Mouse (Mus musculus) CH12.LX (cell line): ENCODE measurements around the gene Plcg2. TPM values are rescaled to one million over a fixed set of nuclear protein-coding genes. Genes with fewer than 3 reads are reported as not detected.

Experiments used
- DNase-seq: peaks from one replicate; pipeline ENCODE4 v3.0.0-alpha.2; 2013; ENCODE audit errors: extremely low read depth
- H3K27ac ChIP-seq: 2 replicates; pipeline ENCODE4 v1.5.1; 2012; ENCODE audit warnings: low read depth, mild to moderate bottlenecking, control low read depth, moderate library complexity; ENCODE audit not compliant: insufficient read depth
- H3K27me3 ChIP-seq: replicated peaks from 2 replicates; pipeline ENCODE3; 2012; ENCODE audit warnings: inconsistent platforms
- H3K36me3 ChIP-seq, 2 experiments: replicated peaks in 1 of 2; 2 replicates each; pipeline versions ENCODE3 to v1.6.1; 2012; ENCODE audit warnings: inconsistent platforms in 1 of 2, low read length in 1 of 2, mild to moderate bottlenecking in 1 of 2, mixed read lengths in 1 of 2, moderate library complexity in 1 of 2; ENCODE audit not compliant: control insufficient read depth in 1 of 2, insufficient read depth in 1 of 2
- H3K4me1 ChIP-seq, 2 experiments: 2 replicates each; pipeline ENCODE4 v1.6.1; 2012; ENCODE audit warnings: inconsistent platforms in 1 of 2, moderate library complexity in 1 of 2; ENCODE audit not compliant: insufficient read depth in 2 of 2, control insufficient read depth in 1 of 2
- H3K4me2 ChIP-seq: 2 replicates; pipeline ENCODE4 v1.6.1; 2012; ENCODE audit warnings: low read depth, mild to moderate bottlenecking, control low read depth; ENCODE audit not compliant: poor library complexity, insufficient read depth, severe bottlenecking
- H3K4me3 ChIP-seq, 3 experiments: fragments of 150-350 bp in 1 of 3; sonication (generic) in 1 of 3; replicated peaks in 1 of 3; 2 replicates each; pipeline versions ENCODE3 to v1.5.1; 2011 to 2012; ENCODE audit warnings: low read depth in 2 of 3, low read length in 2 of 3, mild to moderate bottlenecking in 2 of 3, moderate library complexity in 2 of 3, control low read depth in 1 of 3, improper control_type of control experiment in 1 of 3, inconsistent platforms in 1 of 3, mixed read lengths in 1 of 3; ENCODE audit not compliant: poor library complexity in 1 of 3
- H3K79me2 ChIP-seq: replicated peaks from 2 replicates; pipeline ENCODE4 v1.6.1; 2012; ENCODE audit warnings: mild to moderate bottlenecking, moderate library complexity; ENCODE audit not compliant: control insufficient read depth, poor library complexity, insufficient read depth, severe bottlenecking; ENCODE audit errors: extremely low read depth
- H3K9ac ChIP-seq: 2 replicates; pipeline ENCODE4 v1.6.1; 2012; ENCODE audit warnings: low read depth, mild to moderate bottlenecking, control low read depth, moderate library complexity; ENCODE audit not compliant: insufficient read depth
- H3K9me3 ChIP-seq: replicated peaks from 2 replicates; pipeline ENCODE3; 2012; ENCODE audit warnings: low read length, inconsistent platforms, mixed read lengths
- BHLHE40 ChIP-seq: IDR thresholded peaks from 2 replicates; pipeline ENCODE4 v1.6.1; 2011; ENCODE audit warnings: mild to moderate bottlenecking, low read depth, low read length, improper control_type of control experiment
- CHD1 ChIP-seq: IDR thresholded peaks from 2 replicates; pipeline ENCODE4 v1.6.1; 2012; ENCODE audit warnings: low read depth, low read length, improper control_type of control experiment, inconsistent platforms
- CTCF ChIP-seq, 2 experiments: IDR thresholded peaks in 1 of 2; conservative IDR thresholded peaks in 1 of 2; 2 replicates each; pipeline ENCODE4 v1.5.1; 2011 to 2012; ENCODE audit warnings: low read depth in 2 of 2, low read length in 2 of 2, improper control_type of control experiment in 1 of 2, inconsistent platforms in 1 of 2, mild to moderate bottlenecking in 1 of 2, moderate library complexity in 1 of 2
- E2F4 ChIP-seq: IDR thresholded peaks from 2 replicates; pipeline ENCODE4 v1.6.1; 2011; ENCODE audit warnings: low read depth, low read length, improper control_type of control experiment; ENCODE audit not compliant: insufficient replicate concordance
- EP300 ChIP-seq: IDR thresholded peaks from 2 replicates; pipeline ENCODE4 v1.6.1; 2011; ENCODE audit warnings: low read length, improper control_type of control experiment
- ETS1 ChIP-seq: conservative IDR thresholded peaks from 2 replicates; pipeline ENCODE4 v1.6.1; 2012; ENCODE audit warnings: low read depth, mild to moderate bottlenecking, inconsistent platforms, low read length, improper control_type of control experiment, moderate library complexity
- JUN ChIP-seq: IDR thresholded peaks from 2 replicates; pipeline ENCODE4 v1.6.1; 2011; ENCODE audit warnings: low read depth, mild to moderate bottlenecking, low read length, improper control_type of control experiment, moderate library complexity; ENCODE audit not compliant: insufficient read depth
- JUND ChIP-seq: conservative IDR thresholded peaks from 2 replicates; pipeline ENCODE4 v1.6.1; 2011; ENCODE audit warnings: low read depth, low read length, improper control_type of control experiment
- MAX ChIP-seq: IDR thresholded peaks from 2 replicates; pipeline ENCODE4 v1.6.1; 2011; ENCODE audit warnings: low read length, improper control_type of control experiment
- MAZ ChIP-seq: IDR thresholded peaks from 2 replicates; pipeline ENCODE4 v1.6.1; 2012; ENCODE audit warnings: low read depth, mild to moderate bottlenecking, inconsistent platforms, low read length, improper control_type of control experiment, moderate library complexity
- MEF2A ChIP-seq: IDR thresholded peaks from 2 replicates; pipeline ENCODE4 v1.6.1; 2014; ENCODE audit warnings: low read depth, mild to moderate bottlenecking, inconsistent platforms, low read length, improper control_type of control experiment, borderline replicate concordance
- MYC ChIP-seq: IDR thresholded peaks from 2 replicates; pipeline ENCODE4 v1.6.1; 2011; ENCODE audit warnings: low read depth, mild to moderate bottlenecking, improper control_type of control experiment, low read length
- NELFE ChIP-seq: IDR thresholded peaks from 2 replicates; pipeline ENCODE4 v1.6.1; 2011; ENCODE audit warnings: low read depth, low read length, improper control_type of control experiment
- PAX5 ChIP-seq: IDR thresholded peaks from 2 replicates; pipeline ENCODE4 v1.6.1; 2012; ENCODE audit warnings: low read length, inconsistent platforms, mixed read lengths
- POLR2A ChIP-seq: IDR thresholded peaks from 2 replicates; pipeline ENCODE4 v1.6.1; 2011; ENCODE audit warnings: low read depth, mild to moderate bottlenecking, improper control_type of control experiment, low read length
- POLR2AphosphoS2 ChIP-seq: IDR thresholded peaks from 2 replicates; pipeline ENCODE4 v1.6.1; 2011; ENCODE audit warnings: low read depth, low read length, improper control_type of control experiment
- RCOR1 ChIP-seq: conservative IDR thresholded peaks from 2 replicates; pipeline ENCODE4 v1.6.1; 2012; ENCODE audit warnings: low read depth, mild to moderate bottlenecking, inconsistent platforms, low read length, improper control_type of control experiment
- SIN3A ChIP-seq: IDR thresholded peaks from 2 replicates; pipeline ENCODE4 v1.6.1; 2012; ENCODE audit warnings: low read length, improper control_type of control experiment, inconsistent platforms
- SMC3 ChIP-seq: IDR thresholded peaks from 2 replicates; pipeline ENCODE4 v1.6.1; 2011; ENCODE audit warnings: low read depth, low read length, improper control_type of control experiment
- TBP ChIP-seq: conservative IDR thresholded peaks from 2 replicates; pipeline ENCODE4 v1.6.1; 2011; ENCODE audit warnings: low read depth, low read length, improper control_type of control experiment
- TCF12 ChIP-seq: IDR thresholded peaks from 2 replicates; pipeline ENCODE4 v1.6.1; 2014; ENCODE audit warnings: low read depth, mild to moderate bottlenecking, inconsistent platforms, low read length, improper control_type of control experiment
- UBTF ChIP-seq: IDR thresholded peaks from 2 replicates; pipeline ENCODE4 v1.6.1; 2012; ENCODE audit warnings: low read depth, mild to moderate bottlenecking, inconsistent platforms, low read length, improper control_type of control experiment, moderate library complexity
- USF2 ChIP-seq: conservative IDR thresholded peaks from 2 replicates; pipeline ENCODE4 v1.6.1; 2011; ENCODE audit warnings: low read depth, low read length, improper control_type of control experiment
- ZC3H11A ChIP-seq: IDR thresholded peaks from 2 replicates; pipeline ENCODE4 v1.6.1; 2012; ENCODE audit warnings: low read depth, mild to moderate bottlenecking, inconsistent platforms, low read length, improper control_type of control experiment
- ZKSCAN1 ChIP-seq: IDR thresholded peaks from 2 replicates; pipeline ENCODE4 v1.6.1; 2012; ENCODE audit warnings: low read depth, inconsistent platforms, low read length, improper control_type of control experiment, borderline replicate concordance
- ZNF384 ChIP-seq: IDR thresholded peaks from 2 replicates; pipeline ENCODE4 v1.6.1; 2012; ENCODE audit warnings: low read depth, low read length, improper control_type of control experiment, inconsistent platforms
- dilution Hi-C: fragments of 300-500 bp; cut with MboI; formaldehyde crosslinking; loops from 2 replicates; pipeline ENCODE4 v1.14.3; 2020; ENCODE audit warnings: low sequenced_read_pairs; ENCODE audit not compliant: extremely low pct_unique_long_range_greater_than_20kb, extremely low pct_ligation_motif_present
- in situ Hi-C: fragments of 300-500 bp; cut with MboI; formaldehyde crosslinking; loops from 3 replicates; pipeline ENCODE4 v1.14.3; 2019; ENCODE audit warnings: low sequenced_read_pairs, low pct_ligation_motif_present, low pct_unique_long_range_greater_than_20kb, mixed read lengths
- polyA plus RNA-seq: library from polyadenylated mRNA; unstranded; fragments of >175 nt; gene quantifications from 2 replicates; pipeline ENCODE4 v1.2.1, GENCODE M21; 2012; ENCODE audit warnings: low read depth; ENCODE audit not compliant: insufficient read length
- total RNA-seq, 2 experiments: library from RNA; depleted of rRNA; stranded (reverse); fragments of 300-350 nt in 1 of 2; fragments of >200 nt in 1 of 2; gene quantifications; 2 replicates each; pipeline ENCODE4 v1.2.3; 2012 to 2014

Plcg2 gene
- total and polyA plus RNA-seq, 3 experiments: 129 to 196 (median 194) TPM

- Histone ChIP-seq H3K27ac (peak overlapping the region; percentile 42), H3K4me3 (no peak overlapping the region), H3K79me2 (peaks cover 88% of the 10 kb centered on the region), H3K4me1 (peaks cover 46 to 96% of the 10 kb centered on the region in 2 experiments), H3K27me3 (no peaks in the 10 kb centered on the region), H3K4me2 (0 out of 2 replicates have a peak overlapping the region, but pooled peaks have one; percentile 1), H3K9ac (no peak overlapping the region), H3K9me3 (no peaks in the 10 kb centered on the region), H3K36me3 (peaks cover 17 to 60% of the 10 kb centered on the region in 2 experiments)
- peak; percentile 90 for DNase-seq
- dilution Hi-C loops: no loop called here
- in situ Hi-C loops: no loop called here
- TF ChIP-seq POLR2A (no peak), TCF12 (peak; percentile 43; the same call in 1 of the 2 replicates), ZC3H11A (no peak), MEF2A (peak; percentile 97), POLR2AphosphoS2 (no peak), EP300 (peak; percentile 59; the same call in 1 of the 2 replicates), BHLHE40 (peak; percentile 81), ETS1 (peak; percentile 50; the same call in 1 of the 2 replicates), JUND (no peak), TBP (no peak), SMC3 (peak; percentile 15; the same call in 1 of the 2 replicates), JUN (no peak), PAX5 (no peak), CTCF (conservative IDR thresholded peaks at IDR 0.05 in 1 of 2, IDR thresholded peaks at IDR 0.05 in 1 of 2; ENCODE audit: low read depth in 2 of 2, low read length in 2 of 2) (no peak), E2F4 (no peak), MAX (no peak), ZKSCAN1 (no peak), SIN3A (no peak)
Observed at GRCm38 (mm10) chr8:117543789-117544188, 45.7 kb downstream of the Plcg2 start.

- peaks cover 44 to 90% of the 10 kb centered on the region in 2 experiments for H3K4me1 ChIP-seq
- H3K79me2 ChIP-seq: peaks cover 88% of the 10 kb centered on the region
- H3K4me3 ChIP-seq: no peak overlapping the region
- H3K9ac ChIP-seq: no peak overlapping the region
- dilution Hi-C loops: no loop called here
- no peak overlapping the region for H3K4me2 ChIP-seq
- no peaks in the 10 kb centered on the region for H3K9me3 ChIP-seq
- H3K36me3 ChIP-seq: peaks cover 18 to 59% of the 10 kb centered on the region in 2 experiments
- DNase-seq: no peak
- TF ChIP-seq UBTF: no peak
- no peak for TF ChIP-seq NELFE
- no peak for TF ChIP-seq PAX5
- TF ChIP-seq JUN: no peak
- TF ChIP-seq USF2: no peak
- no peak for TF ChIP-seq SIN3A
- no peak for TF ChIP-seq BHLHE40
- no peak for TF ChIP-seq E2F4
- TF ChIP-seq POLR2A: no peak
- no peak for TF ChIP-seq MYC
- TF ChIP-seq SMC3: no peak
- TF ChIP-seq TCF12: no peak
- no peak for TF ChIP-seq MAZ
- TF ChIP-seq ZC3H11A: no peak
- no peak for TF ChIP-seq CHD1
- TF ChIP-seq MAX: no peak
- no peak for TF ChIP-seq RCOR1
- TF ChIP-seq JUND: no peak
- TF ChIP-seq ZNF384: no peak
- TF ChIP-seq, all 38 proteins: peak for 0
- Histone ChIP-seq H3K27me3 (no peaks in the 10 kb centered on the region), H3K27ac (no peak overlapping the region)
- in situ Hi-C loops: no loop called here
Observed at GRCm38 (mm10) chr8:117545043-117545442, 47.0 kb downstream of the Plcg2 start.
